In the genomic region with DNA sequence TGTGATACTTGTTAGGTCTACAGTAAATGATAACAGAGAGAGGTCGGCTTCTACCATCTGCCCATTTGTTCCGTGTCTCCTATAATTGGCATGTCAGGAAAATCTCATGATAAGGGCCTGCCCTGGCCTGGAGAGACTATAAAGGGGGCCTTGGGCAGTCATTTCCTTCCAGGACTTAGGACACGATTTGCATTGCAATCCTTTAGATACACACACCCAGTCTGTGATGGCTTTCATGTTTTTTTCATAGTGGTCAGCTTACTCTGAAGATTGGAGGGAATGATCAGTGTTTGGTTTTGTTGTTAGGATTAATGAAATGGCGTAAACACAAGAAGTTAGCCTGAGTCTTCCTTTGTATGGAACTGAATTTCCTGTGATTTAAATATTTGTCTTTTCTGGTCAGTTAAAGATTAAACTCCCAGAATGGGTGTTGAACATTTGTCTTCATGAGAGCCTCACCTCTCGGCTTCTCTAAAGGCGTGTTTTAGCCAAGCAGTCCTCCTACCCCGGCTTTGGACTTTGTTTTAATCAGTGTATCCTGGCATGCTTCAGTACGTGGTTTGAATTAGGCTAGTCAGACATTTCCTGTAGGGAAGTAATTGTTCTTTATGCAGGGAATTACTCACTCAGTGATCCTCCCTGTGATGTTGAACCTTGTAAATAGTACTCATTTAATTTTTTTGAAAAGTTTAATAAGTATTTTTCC, we compare ENCODE assay signal across 7 mouse cellular contexts.
DNase-seq lines count a peak whose midpoint lies in the region; ATAC-seq lines count a peak whose summit lies in the region.

No protein-coding gene starts in this region.

- no peak overlapping the region for H3K4me2 ChIP-seq in hindbrain, embryonic 12.5 days (replicated peaks)
- peak overlapping the region; percentile 39 for H3K4me2 ChIP-seq in liver, embryonic 11.5 days
- peak overlapping the region; percentile 13; the same call in 1 of the 2 replicates for H3K4me2 ChIP-seq in stomach, embryonic 15.5 days

- peaks cover 12% of the 10 kb centered on the region for H3K36me3 ChIP-seq in megakaryocyte, embryonic 14.5 days (replicated peaks; ENCODE audit: low read length)
- no peaks in the 10 kb centered on the region for H3K36me3 ChIP-seq in hindbrain, embryonic 12.5 days
- no peaks in the 10 kb centered on the region for H3K36me3 ChIP-seq in liver, embryonic 11.5 days (ENCODE audit: control insufficient read depth, insufficient read depth, low read length)
- no peaks in the 10 kb centered on the region for H3K36me3 ChIP-seq in stomach, embryonic 15.5 days

- ATAC-seq in megakaryocyte, adult 5-6 weeks (ENCODE audit: poor library complexity, severe bottlenecking), result no peak
- no peak for ATAC-seq in hindbrain, embryonic 12.5 days (ENCODE audit: low FRiP score)
- no peak; the same call in 1 of the 2 replicates for ATAC-seq in liver, embryonic 11.5 days (replicated peaks; ENCODE audit: low FRiP score)
- ATAC-seq in stomach, embryonic 15.5 days (ENCODE audit: insufficient read depth, low FRiP score, low read depth), result peak; percentile 57; the same call in 1 of the 2 replicates

- H3K4me3 ChIP-seq in megakaryocyte, embryonic 14.5 days (replicated peaks), result peak overlapping the region; percentile 53
- H3K4me3 ChIP-seq in hindbrain, embryonic 12.5 days, result no peak overlapping the region
- H3K4me3 ChIP-seq in liver, embryonic 11.5 days (ENCODE audit: low read depth, low read length), result no peak overlapping the region
- no peak overlapping the region for H3K4me3 ChIP-seq in stomach, embryonic 15.5 days (replicated peaks)

- no peaks in the 10 kb centered on the region for H3K9me3 ChIP-seq in megakaryocyte, embryonic 14.5 days
- H3K9me3 ChIP-seq in hindbrain, embryonic 12.5 days (replicated peaks), result no peaks in the 10 kb centered on the region
- H3K9me3 ChIP-seq in liver, embryonic 11.5 days (ENCODE audit: control insufficient read depth, low read length), result no peaks in the 10 kb centered on the region
- H3K9me3 ChIP-seq in stomach, embryonic 15.5 days, result no peaks in the 10 kb centered on the region

- no peak overlapping the region for H3K9ac ChIP-seq in hindbrain, embryonic 12.5 days
- no peak overlapping the region for H3K9ac ChIP-seq in liver, embryonic 11.5 days (ENCODE audit: low read depth, low read length)
- H3K9ac ChIP-seq in stomach, embryonic 15.5 days, result no peak overlapping the region

- 16% methylated on average over 8 of the region's 8 CpGs for WGBS in hindbrain, embryonic 12.5 days
- 20% methylated on average over 8 of the region's 8 CpGs for WGBS in liver, embryonic 11.5 days
- WGBS in stomach, embryonic 15.5 days, result 9% methylated on average over 8 of the region's 8 CpGs

- no peaks in the 10 kb centered on the region for H3K27me3 ChIP-seq in megakaryocyte, embryonic 14.5 days (replicated peaks)
- no peaks in the 10 kb centered on the region for H3K27me3 ChIP-seq in hindbrain, embryonic 12.5 days
- H3K27me3 ChIP-seq in liver, embryonic 11.5 days (replicated peaks; ENCODE audit: control insufficient read depth, insufficient read depth, low read length), result no peaks in the 10 kb centered on the region
- H3K27me3 ChIP-seq in stomach, embryonic 15.5 days (replicated peaks), result no peaks in the 10 kb centered on the region

- peak overlapping the region; percentile 52; the same call in 1 of the 2 replicates for H3K27ac ChIP-seq in hindbrain, embryonic 12.5 days
- peak overlapping the region; percentile 8 for H3K27ac ChIP-seq in liver, embryonic 11.5 days (ENCODE audit: low read depth, low read length)
- peak overlapping the region; percentile 82 for H3K27ac ChIP-seq in stomach, embryonic 15.5 days

- H3K4me1 ChIP-seq in megakaryocyte, embryonic 14.5 days, result peaks cover 37% of the 10 kb centered on the region
- H3K4me1 ChIP-seq in hindbrain, embryonic 12.5 days, result peaks cover 16% of the 10 kb centered on the region
- peaks cover 21% of the 10 kb centered on the region for H3K4me1 ChIP-seq in liver, embryonic 11.5 days (replicated peaks; ENCODE audit: control insufficient read depth, insufficient read depth, low read length)
- H3K4me1 ChIP-seq in stomach, embryonic 15.5 days, result peaks cover 4% of the 10 kb centered on the region

- no peak for DNase-seq in liver, embryonic 11.5 days (ENCODE audit: low spot score)
- no peak for DNase-seq in cerebellum, postnatal 10 days
- DNase-seq in adrenal gland, adult 2 months, result no peak

Comparison
In these comparisons a context has a peak if more than half of its experiments do, and no peak if none do; other contexts are left out.
1. H3K27ac ChIP-seq: peak in every context shown above with its lines; median percentile 82 in stomach, embryonic 15.5 days; 52 in hindbrain, embryonic 12.5 days; 8 in liver, embryonic 11.5 days.